Mouse (Mus musculus) lung, postnatal 0 days (tissue): ENCODE measurements at regions not wholly inside any gene's neighbourhood (a gene's known extent, or its start where the extent isn't known, plus 50 kb on each side); places are given as distances from the start of the nearest gene placed in this dataset.

Source experiments
- CTCF ChIP-seq: IDR thresholded peaks from 2 replicates; pipeline ENCODE4 v1.5.1; 2016; ENCODE audit warnings: antibody characterized with exemption, mild to moderate bottlenecking
- EP300 ChIP-seq: IDR thresholded peaks from 2 replicates; pipeline ENCODE4 v1.6.1; 2016; ENCODE audit warnings: antibody characterized with exemption, mild to moderate bottlenecking, control low read depth

DNA sequence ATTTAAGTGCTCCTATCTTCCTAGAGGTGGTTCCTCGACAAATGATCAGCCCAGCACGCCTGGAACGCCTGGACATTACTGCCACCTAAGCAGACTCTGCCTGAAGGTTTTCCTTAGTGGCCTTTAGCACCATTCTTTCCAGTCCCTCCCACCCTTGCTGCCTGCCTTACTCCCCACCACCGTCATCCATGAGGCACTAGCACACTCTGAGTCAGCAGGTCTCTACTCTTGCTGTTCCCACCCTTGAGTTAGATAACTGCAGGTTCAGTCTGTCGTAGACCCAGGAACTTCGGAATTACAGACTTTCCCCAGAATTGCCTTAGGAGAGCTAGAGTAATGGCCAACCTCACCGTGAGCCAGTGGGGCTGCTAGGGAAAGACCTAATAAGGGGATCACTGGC lies 67.4 kb upstream of the Sertad2 start:
- TF ChIP-seq CTCF (no peak), EP300 (no peak)
